Mouse (Mus musculus) bone marrow, adult 2 months (tissue): ENCODE measurements at regions not wholly inside any gene's neighbourhood (a gene's known extent, or its start where the extent isn't known, plus 50 kb on each side); places are given as distances from the start of the nearest gene placed in this dataset.

Experiments used
- CTCF ChIP-seq: fragments of 200-500 bp; IDR thresholded peaks from 2 replicates; pipeline ENCODE4 v1.5.1; 2011; ENCODE audit warnings: low read length, control low read depth; ENCODE audit not compliant: control insufficient read depth, insufficient read depth
- POLR2A ChIP-seq: fragments of 200-500 bp; IDR thresholded peaks from 2 replicates; pipeline ENCODE4 v1.6.1; 2011; ENCODE audit warnings: low read depth, mild to moderate bottlenecking, control low read depth, low read length, borderline replicate concordance; ENCODE audit not compliant: control insufficient read depth

DNA sequence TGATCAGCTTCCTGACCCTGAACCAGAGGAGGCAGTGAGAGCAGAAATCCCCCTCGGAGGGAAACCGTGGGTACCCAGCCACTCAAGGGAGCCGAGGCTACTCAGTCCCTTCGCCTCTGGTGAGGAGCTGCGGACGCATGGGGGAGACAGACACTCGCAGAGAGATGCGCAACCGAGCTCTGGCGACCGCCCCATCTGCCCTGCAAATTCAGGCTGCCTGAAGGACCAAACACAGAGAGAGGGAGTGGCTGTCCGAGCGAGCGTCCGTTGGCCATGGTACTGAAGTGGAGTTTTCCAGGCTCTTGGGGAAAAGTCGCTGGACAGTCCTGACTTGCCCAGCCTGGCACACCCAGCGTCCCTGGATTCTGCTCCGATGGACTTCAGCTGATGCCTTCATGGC lies 95.2 kb downstream of the Mrm1 start:
- TF ChIP-seq POLR2A (no peak), CTCF (no peak)
